In genomic region chr9:121704261-121704645, GRCm38 (mm10) we compare ENCODE assay signal across 8 mouse cellular contexts. TPM values are rescaled to one million over a fixed set of nuclear protein-coding genes. Genes with fewer than 3 reads are reported as not detected.
DNase-seq lines count a peak whose midpoint lies in the region; ATAC-seq and TF ChIP-seq lines count a peak whose summit lies in the region.

No protein-coding gene starts in this region.

- H3K9ac ChIP-seq in heart, embryonic 11.5 days (ENCODE audit: low read depth, low read length) = peak overlapping the region; percentile 76
- H3K9ac ChIP-seq in ES-E14 (ENCODE audit: insufficient read depth, low read depth, low read length, poor library complexity, severe bottlenecking) = no peak overlapping the region
- peak overlapping the region; percentile 42; the same call in 1 of the 2 replicates for H3K9ac ChIP-seq in heart, postnatal 0 days (replicated peaks; ENCODE audit: low read depth, low read length)

- no peaks in the 10 kb centered on the region for H3K9me3 ChIP-seq in heart, embryonic 11.5 days (replicated peaks; ENCODE audit: control insufficient read depth, low read length)
- H3K9me3 ChIP-seq in ES-E14 (ENCODE audit: control insufficient read depth, insufficient read depth, low read depth, low read length) = no peaks in the 10 kb centered on the region
- H3K9me3 ChIP-seq in heart, postnatal 0 days (replicated peaks; ENCODE audit: control insufficient read depth, low read length) = no peaks in the 10 kb centered on the region
- H3K9me3 ChIP-seq in megakaryocyte, embryonic 14.5 days = no peaks in the 10 kb centered on the region

- TF ChIP-seq EP300 in heart, postnatal 0 days (IDR thresholded peaks at IDR 0.05; ENCODE audit: low read depth) = no peak

- WGBS in heart, embryonic 11.5 days (ENCODE audit: insufficient replicate concordance) = 41% methylated on average over 11 of the region's 11 CpGs
- 40% methylated on average over 11 of the region's 11 CpGs for WGBS in heart, postnatal 0 days

- H3K36me3 ChIP-seq in heart, embryonic 11.5 days (ENCODE audit: control insufficient read depth, insufficient read depth, low read length) = no peaks in the 10 kb centered on the region
- H3K36me3 ChIP-seq in ES-E14 (ENCODE audit: control insufficient read depth, insufficient read depth, low read length, poor library complexity, severe bottlenecking) = no peaks in the 10 kb centered on the region
- no peaks in the 10 kb centered on the region for H3K36me3 ChIP-seq in heart, postnatal 0 days (replicated peaks; ENCODE audit: control insufficient read depth, insufficient read depth, low read length)
- peaks cover 18% of the 10 kb centered on the region for H3K36me3 ChIP-seq in megakaryocyte, embryonic 14.5 days (replicated peaks; ENCODE audit: low read length)

- intact Hi-C loops in gastrocnemius, postnatal 36 days (cut with DNase I) = no loop called here

- no peak for DNase-seq in heart, adult 8-10 months (ENCODE audit: low spot score)
- DNase-seq in ES-E14 (ENCODE audit: low read depth, low spot score) = no peak
- no peak for DNase-seq in heart, postnatal 0 days (ENCODE audit: low spot score)
- no peak for DNase-seq in gastrocnemius, postnatal 36 days
- no peak for DNase-seq in right cerebral cortex, postnatal 36 days (ENCODE audit: low spot score in 2 of 2)
- no peak for DNase-seq in urinary bladder, adult 18-20 months (ENCODE audit: low spot score in 2 of 2)

- in situ Hi-C loops in ES-E14 (cut with MboI; ENCODE audit: low sequenced_read_pairs in 2 of 2, unreplicated experiment in 2 of 2) = no loop called here

- peak overlapping the region; percentile 72 for H3K4me3 ChIP-seq in heart, embryonic 11.5 days (ENCODE audit: low read depth, low read length)
- H3K4me3 ChIP-seq in ES-E14 (ENCODE audit: insufficient read depth in 1 of 2, low read depth in 1 of 2, low read length in 2 of 2, poor library complexity in 1 of 2, severe bottlenecking in 1 of 2) = peak overlapping the region; percentile 69 to 91; a peak in 3 of 4 replicates
- peak overlapping the region; percentile 77 for H3K4me3 ChIP-seq in heart, postnatal 0 days (ENCODE audit: low read depth, low read length)
- peak overlapping the region; percentile 97 for H3K4me3 ChIP-seq in megakaryocyte, embryonic 14.5 days (replicated peaks)

- ATAC-seq in heart, embryonic 11.5 days (replicated peaks; ENCODE audit: insufficient number of reproducible peaks, low FRiP score, low TSS enrichment) = no peak
- ATAC-seq in heart, postnatal 0 days (ENCODE audit: insufficient read depth, low read depth) = no peak

- H3K27ac ChIP-seq in heart, embryonic 11.5 days (ENCODE audit: low read depth, low read length) = no peak overlapping the region
- no peak overlapping the region for H3K27ac ChIP-seq in ES-E14 (ENCODE audit: insufficient read depth, low read depth, low read length, poor library complexity, severe bottlenecking)
- 0 out of 2 replicates have a peak overlapping the region, but pooled peaks have one; percentile 63 for H3K27ac ChIP-seq in heart, postnatal 0 days (ENCODE audit: low read depth)

- no peak for TF ChIP-seq CTCF in heart, postnatal 0 days (IDR thresholded peaks at IDR 0.05; ENCODE audit: low read depth)

- no peaks in the 10 kb centered on the region for H3K27me3 ChIP-seq in heart, embryonic 11.5 days (ENCODE audit: control insufficient read depth, insufficient read depth, low read length)
- no peaks in the 10 kb centered on the region for H3K27me3 ChIP-seq in heart, postnatal 0 days (ENCODE audit: control insufficient read depth, insufficient read depth, low read length)
- no peaks in the 10 kb centered on the region for H3K27me3 ChIP-seq in megakaryocyte, embryonic 14.5 days (replicated peaks)

- peaks cover 19% of the 10 kb centered on the region for H3K4me1 ChIP-seq in heart, embryonic 11.5 days (ENCODE audit: control insufficient read depth, insufficient read depth, low read length)
- peaks cover 0 to 5% of the 10 kb centered on the region in 2 experiments; a peak in 3 of 4 replicates for H3K4me1 ChIP-seq in ES-E14 (ENCODE audit: control insufficient read depth in 2 of 2, insufficient read depth in 2 of 2, low read length in 2 of 2, poor library complexity in 1 of 2)
- peaks cover 3% of the 10 kb centered on the region; the same call in 1 of the 2 replicates for H3K4me1 ChIP-seq in heart, postnatal 0 days (ENCODE audit: control insufficient read depth, insufficient read depth)
- H3K4me1 ChIP-seq in megakaryocyte, embryonic 14.5 days = peaks cover 71% of the 10 kb centered on the region

- H3K4me2 ChIP-seq in heart, embryonic 11.5 days = peak overlapping the region; percentile 87
- peak overlapping the region; percentile 70 for H3K4me2 ChIP-seq in heart, postnatal 0 days (ENCODE audit: low read depth, low read length)

TF ChIP-seq in ES-E14, 5 proteins besides CTCF, POLR2A, EP300 and RAD21:
- TF ChIP-seq ZNF384 (IDR thresholded peaks at IDR 0.05; ENCODE audit: low read depth, low read length) (no peak), MAFK (IDR thresholded peaks at IDR 0.05; ENCODE audit: insufficient read depth, low read depth, low read length) (no peak), HCFC1 (IDR thresholded peaks at IDR 0.05; ENCODE audit: borderline replicate concordance, insufficient read depth, low read length) (no peak), CHD2 (IDR thresholded peaks at IDR 0.05; ENCODE audit: low read depth, low read length) (no peak), ZC3H11A (IDR thresholded peaks at IDR 0.05; ENCODE audit: borderline replicate concordance, low read depth, low read length) (no peak)

RNA-seq across cellular contexts. Expression of gene Sec22c, which starts 1.0 kb away (rescaled TPM):
- polyA plus RNA-seq in heart, embryonic 11.5 days (2014; fragmentation: Nextera tagmentation; extraction: Ambion mirVana) = 4.3 and 4.8 TPM in 2 replicates
- 1 to 10 TPM; 4.7 to 8.4 (median 7.1) TPM for total RNA-seq in heart, adult 8-10 months (2022)
- 8.4 and 11.2 TPM in 2 replicates for total RNA-seq in ES-E14 (2012; rRNA removed)
- 3.8 and 9.4 TPM in 2 replicates for total RNA-seq in heart, postnatal 0 days (2014; rRNA removed; ENCODE audit: low replicate concordance)
- polyA plus RNA-seq in heart, postnatal 0 days (2015; fragmentation: Nextera tagmentation; extraction: Ambion mirVana) = 3.9 and 4.1 TPM in 2 replicates
- 1.2 and 2.4 TPM in 2 replicates for polyA plus RNA-seq in megakaryocyte, embryonic 14.5 days (2012; ENCODE audit: insufficient read depth, low replicate concordance)
- total RNA-seq in gastrocnemius, postnatal 36 days (2021) = 1 to 10 TPM; 4.7 to 4.9 TPM

RNA-seq across cellular contexts. Expression of gene Ss18l2, which starts 5.9 kb away (rescaled TPM):
- polyA plus RNA-seq in heart, embryonic 11.5 days (2014; fragmentation: Nextera tagmentation; extraction: Ambion mirVana) = 153 and 161 TPM in 2 replicates
- total RNA-seq in heart, adult 8-10 months (2022) = 100 to 1,000 TPM; 138 to 143 (median 139) TPM
- total RNA-seq in ES-E14 (2012; rRNA removed) = 22.3 and 40.8 TPM in 2 replicates
- total RNA-seq in heart, postnatal 0 days (2014; rRNA removed; ENCODE audit: low replicate concordance) = 109 and 136 TPM in 2 replicates
- polyA plus RNA-seq in heart, postnatal 0 days (2015; fragmentation: Nextera tagmentation; extraction: Ambion mirVana) = 362 and 379 TPM in 2 replicates
- 30.1 and 45.4 TPM in 2 replicates for polyA plus RNA-seq in megakaryocyte, embryonic 14.5 days (2012; ENCODE audit: insufficient read depth, low replicate concordance)
- total RNA-seq in gastrocnemius, postnatal 36 days (2021) = 100 to 1,000 TPM in 1 of 2 experiments, 10 to 100 TPM in 1; 95.2 to 104 TPM

RNA-seq across cellular contexts. Expression of gene Nktr, which starts 14.7 kb away (rescaled TPM):
- polyA plus RNA-seq in heart, embryonic 11.5 days (2014; fragmentation: Nextera tagmentation; extraction: Ambion mirVana) = 46.8 and 64.6 TPM in 2 replicates
- 10 to 100 TPM; 24.5 to 39.2 (median 29.8) TPM for total RNA-seq in heart, adult 8-10 months (2022)
- 57.8 and 69.6 TPM in 2 replicates for total RNA-seq in ES-E14 (2012; rRNA removed)
- total RNA-seq in heart, postnatal 0 days (2014; rRNA removed; ENCODE audit: low replicate concordance) = 44.0 and 44.8 TPM in 2 replicates
- 30.2 and 31.1 TPM in 2 replicates for polyA plus RNA-seq in heart, postnatal 0 days (2015; fragmentation: Nextera tagmentation; extraction: Ambion mirVana)
- polyA plus RNA-seq in megakaryocyte, embryonic 14.5 days (2012; ENCODE audit: insufficient read depth, low replicate concordance) = 4.4 and 6.4 TPM in 2 replicates
- total RNA-seq in gastrocnemius, postnatal 36 days (2021) = 10 to 100 TPM; 27.4 to 31.6 TPM

RNA-seq across cellular contexts. Expression of gene Zfp651, which starts 54.9 kb away (rescaled TPM):
- 7.1 and 7.8 TPM in 2 replicates for polyA plus RNA-seq in heart, embryonic 11.5 days (2014; fragmentation: Nextera tagmentation; extraction: Ambion mirVana)
- total RNA-seq in heart, adult 8-10 months (2022) = 100 to 1,000 TPM; 120 to 131 (median 129) TPM
- total RNA-seq in ES-E14 (2012; rRNA removed) = 6.7 and 8.0 TPM in 2 replicates
- total RNA-seq in heart, postnatal 0 days (2014; rRNA removed; ENCODE audit: low replicate concordance) = 34.5 and 69.3 TPM in 2 replicates
- polyA plus RNA-seq in heart, postnatal 0 days (2015; fragmentation: Nextera tagmentation; extraction: Ambion mirVana) = 12.1 and 13.2 TPM in 2 replicates
- 1.9 and 2.9 TPM in 2 replicates for polyA plus RNA-seq in megakaryocyte, embryonic 14.5 days (2012; ENCODE audit: insufficient read depth, low replicate concordance)
- total RNA-seq in gastrocnemius, postnatal 36 days (2021) = 100 to 1,000 TPM in 1 of 2 experiments, 10 to 100 TPM in 1; 98.5 to 111 TPM
